Mouse (Mus musculus): ENCODE measurements around the gene Tle2.

- TF ChIP-seq CTCF (IDR thresholded peaks at IDR 0.05; ENCODE audit: low read depth), result no peak
- TF ChIP-seq EP300 (IDR thresholded peaks at IDR 0.05; ENCODE audit: low read depth), result no peak
Measured at GRCm38 (mm10) chr10:81627836-81628220, 53.5 kb downstream of the Tle2 start.

Data from heart, postnatal 0 days (tissue).